Mouse (Mus musculus) E14TG2a.4 (cell line): ENCODE measurements around the gene Cxcl17.

Experiments
- CTCF ChIP-seq: conservative IDR thresholded peaks from 2 replicates; pipeline ENCODE4 v1.5.1; 2014; ENCODE audit warnings: low read length
- NANOG ChIP-seq: IDR thresholded peaks from 2 replicates; pipeline ENCODE4 v1.6.1; 2014; ENCODE audit warnings: borderline replicate concordance, low read length, mixed read lengths

- TF ChIP-seq CTCF: peak; percentile 49
- TF ChIP-seq NANOG: no peak
These were observed 49.5 kb downstream of the Cxcl17 start for GRCm38 (mm10) chr7:25363151-25363550.
